Mouse (Mus musculus) limb, embryonic 12.5 days (tissue): Measurements from ENCODE around the gene Pogz. TPM values are rescaled to one million over a fixed set of nuclear protein-coding genes. Genes with fewer than 3 reads are reported as not detected.

Experiments
- ATAC-seq: fragments of 200-750 bp; cut with Nextera tagmentation; 2 replicates; pipeline ENCODE4 v1.8.0; 2017; ENCODE audit warnings: low read depth, moderate TSS enrichment; ENCODE audit not compliant: insufficient number of reproducible peaks, insufficient read depth, low FRiP score, low TSS enrichment
- H3K27ac ChIP-seq: fragments of 300-500 bp; sonication (generic); 2 replicates; pipeline ENCODE4 v1.5.1; 2016; ENCODE audit warnings: mild to moderate bottlenecking, moderate library complexity
- H3K27me3 ChIP-seq: fragments of 300-500 bp; sonication (generic); 2 replicates; pipeline ENCODE4 v1.6.1; 2016; ENCODE audit warnings: mild to moderate bottlenecking, moderate library complexity
- H3K36me3 ChIP-seq: fragments of 300-500 bp; sonication (generic); 2 replicates; pipeline ENCODE4 v1.6.1; 2016; ENCODE audit warnings: mild to moderate bottlenecking, moderate library complexity
- H3K4me1 ChIP-seq: fragments of 300-500 bp; sonication (generic); replicated peaks from 2 replicates; pipeline ENCODE4 v1.6.1; 2016
- H3K4me2 ChIP-seq: fragments of 300-500 bp; sonication (generic); 2 replicates; pipeline ENCODE4 v1.6.1; 2016; ENCODE audit warnings: mild to moderate bottlenecking, moderate library complexity
- H3K4me3 ChIP-seq: fragments of 300-500 bp; sonication (generic); replicated peaks from 2 replicates; pipeline ENCODE4 v1.5.1; 2016; ENCODE audit warnings: mild to moderate bottlenecking
- H3K9ac ChIP-seq: fragments of 300-500 bp; sonication (generic); replicated peaks from 2 replicates; pipeline ENCODE4 v1.6.1; 2016; ENCODE audit warnings: mild to moderate bottlenecking, moderate library complexity
- H3K9me3 ChIP-seq: fragments of 300-500 bp; sonication (generic); 2 replicates; pipeline ENCODE4 v1.6.1; 2016; ENCODE audit warnings: mild to moderate bottlenecking, moderate library complexity
- WGBS: fragments of 180-500 bp; shearing (Covaris S2); methylation state at CpG from one replicate; pipeline ENCODE4 v1.1.7; 2016; 5-methylcytosine and 5-hydroxymethylcytosine counted together
- polyA plus RNA-seq: library from polyadenylated mRNA; unstranded; fragments of >200 nt; fragmentation: Nextera tagmentation; extraction: Ambion mirVana; gene quantifications from 2 replicates; pipeline ENCODE4 v1.2.1, GENCODE M21; 2016

Pogz gene
- 21.0 and 23.0 TPM in 2 replicates for polyA plus RNA-seq

GRCm38 (mm10) chr3:94837183-94837890 is at the start of gene Pogz:
Gene Pogz, plus strand, starts transcription at chr3:94837567.
- peak within 1 kb of the TSS; percentile 70 for H3K4me3 ChIP-seq
- H3K4me1 ChIP-seq: peaks cover 12% of the 10 kb centered on the region
- ATAC-seq: peak; percentile 87

GRCm38 (mm10) chr3:94789071-94789470 is 48.3 kb upstream of the Pogz start:
- no peak for ATAC-seq
- no peak overlapping the region for H3K27ac ChIP-seq
- no peak overlapping the region for H3K4me2 ChIP-seq
- no peak overlapping the region for H3K4me3 ChIP-seq
- 90% methylated on average over 1 of the region's 1 CpGs for WGBS
- no peak overlapping the region for H3K9ac ChIP-seq
- H3K9me3 ChIP-seq: 0 out of 2 replicates have a peak, but pooled peaks cover 6% of the 10 kb centered on the region
- peaks cover 8% of the 10 kb centered on the region; the same call in 1 of the 2 replicates for H3K4me1 ChIP-seq
- H3K36me3 ChIP-seq: no peaks in the 10 kb centered on the region
- peaks cover 10% of the 10 kb centered on the region; the same call in 1 of the 2 replicates for H3K27me3 ChIP-seq

More at GRCm38 (mm10) chr3:94837183-94837890, at the start of gene Pogz:
- WGBS: under 1% methylated on average over 48 of the region's 57 CpGs
- Histone ChIP-seq H3K4me2 (peak within 1 kb of the TSS; percentile 78), H3K9me3 (peaks cover 5% of the 10 kb centered on the region; the same call in 1 of the 2 replicates), H3K9ac (peak within 1 kb of the TSS; percentile 87), H3K36me3 (no peaks in the 10 kb centered on the region), H3K27me3 (peaks cover 5% of the 10 kb centered on the region; the same call in 1 of the 2 replicates), H3K27ac (peak within 1 kb of the TSS; percentile 97)

GRCm38 (mm10) chr3:94789516-94789915 is 47.9 kb upstream of the Pogz start:
- H3K4me2 ChIP-seq: no peak overlapping the region
- peaks cover 8% of the 10 kb centered on the region; the same call in 1 of the 2 replicates for H3K4me1 ChIP-seq
- peaks cover 10% of the 10 kb centered on the region; the same call in 1 of the 2 replicates for H3K27me3 ChIP-seq
- H3K27ac ChIP-seq: no peak overlapping the region
- H3K36me3 ChIP-seq: no peaks in the 10 kb centered on the region
- 85% methylated on average over 2 of the region's 2 CpGs for WGBS
- H3K4me3 ChIP-seq: no peak overlapping the region
- 0 out of 2 replicates have a peak, but pooled peaks cover 6% of the 10 kb centered on the region for H3K9me3 ChIP-seq
- no peak for ATAC-seq
- no peak overlapping the region for H3K9ac ChIP-seq

- 0 out of 2 replicates have a peak, but pooled peaks cover 6% of the 10 kb centered on the region for H3K9me3 ChIP-seq
- H3K27me3 ChIP-seq: peaks cover 3% of the 10 kb centered on the region; the same call in 1 of the 2 replicates
- H3K27ac ChIP-seq: no peak overlapping the region
- peaks cover 3% of the 10 kb centered on the region; the same call in 1 of the 2 replicates for H3K4me1 ChIP-seq
- WGBS: 86% methylated on average over 2 of the region's 2 CpGs
- H3K4me3 ChIP-seq: no peak overlapping the region
- no peaks in the 10 kb centered on the region for H3K36me3 ChIP-seq
- no peak overlapping the region for H3K9ac ChIP-seq
- ATAC-seq: no peak
- no peak overlapping the region for H3K4me2 ChIP-seq
Observed at GRCm38 (mm10) chr3:94792258-94792657, 45.1 kb upstream of the Pogz start.

GRCm38 (mm10) chr3:94793672-94794071 is 43.7 kb upstream of the Pogz start:
- Histone ChIP-seq H3K36me3 (no peaks in the 10 kb centered on the region), H3K4me1 (no peaks in the 10 kb centered on the region), H3K4me3 (no peak overlapping the region), H3K9ac (no peak overlapping the region), H3K27ac (no peak overlapping the region), H3K9me3 (0 out of 2 replicates have a peak, but pooled peaks cover 6% of the 10 kb centered on the region), H3K4me2 (no peak overlapping the region), H3K27me3 (no peaks in the 10 kb centered on the region)
- ATAC-seq: no peak
- WGBS: 87% methylated on average over 2 of the region's 2 CpGs

GRCm38 (mm10) chr3:94794359-94794758 is 43.0 kb upstream of the Pogz start:
- no peak for ATAC-seq
- 65% methylated on average over 2 of the region's 2 CpGs for WGBS

GRCm38 (mm10) chr3:94795596-94796140 is 41.7 kb upstream of the Pogz start:
- peaks cover 4% of the 10 kb centered on the region; the same call in 1 of the 2 replicates for H3K4me1 ChIP-seq
- ATAC-seq: no peak
- H3K9me3 ChIP-seq: 0 out of 2 replicates have a peak, but pooled peaks cover 6% of the 10 kb centered on the region
- no peaks in the 10 kb centered on the region for H3K27me3 ChIP-seq
- WGBS: 47% methylated on average over 7 of the region's 7 CpGs
- no peaks in the 10 kb centered on the region for H3K36me3 ChIP-seq
- no peak overlapping the region for H3K4me3 ChIP-seq
- H3K9ac ChIP-seq: no peak overlapping the region
- no peak overlapping the region for H3K4me2 ChIP-seq
- H3K27ac ChIP-seq: no peak overlapping the region

More at GRCm38 (mm10) chr3:94794359-94794758, 43.0 kb upstream of the Pogz start:
- no peak overlapping the region for H3K4me2 ChIP-seq
- H3K9ac ChIP-seq: no peak overlapping the region
- 0 out of 2 replicates have a peak, but pooled peaks cover 6% of the 10 kb centered on the region for H3K9me3 ChIP-seq
- H3K36me3 ChIP-seq: no peaks in the 10 kb centered on the region
- H3K4me1 ChIP-seq: no peaks in the 10 kb centered on the region
- H3K27me3 ChIP-seq: no peaks in the 10 kb centered on the region
- H3K4me3 ChIP-seq: no peak overlapping the region
- no peak overlapping the region for H3K27ac ChIP-seq

- no peaks in the 10 kb centered on the region for H3K27me3 ChIP-seq
- peaks cover 5% of the 10 kb centered on the region; the same call in 1 of the 2 replicates for H3K4me1 ChIP-seq
- no peak overlapping the region for H3K27ac ChIP-seq
- no peaks in the 10 kb centered on the region for H3K36me3 ChIP-seq
- H3K9me3 ChIP-seq: 0 out of 2 replicates have a peak, but pooled peaks cover 2% of the 10 kb centered on the region
- H3K4me3 ChIP-seq: no peak overlapping the region
- no peak for ATAC-seq
- H3K9ac ChIP-seq: no peak overlapping the region
- no peak overlapping the region for H3K4me2 ChIP-seq
Observed at GRCm38 (mm10) chr3:94796181-94796580, 41.2 kb upstream of the Pogz start.

- no peak overlapping the region for H3K4me3 ChIP-seq
- peak overlapping the region; percentile 17 for H3K4me2 ChIP-seq
- WGBS: 14% methylated on average over 10 of the region's 10 CpGs
- peaks cover 4% of the 10 kb centered on the region; the same call in 1 of the 2 replicates for H3K27me3 ChIP-seq
- H3K27ac ChIP-seq: peak overlapping the region; percentile 74
- H3K36me3 ChIP-seq: no peaks in the 10 kb centered on the region
- no peak overlapping the region for H3K9ac ChIP-seq
- peaks cover 15% of the 10 kb centered on the region for H3K4me1 ChIP-seq
- no peaks in the 10 kb centered on the region for H3K9me3 ChIP-seq
- no peak; the same call in 1 of the 2 replicates for ATAC-seq
Observed at GRCm38 (mm10) chr3:94804146-94804545, 33.2 kb upstream of the Pogz start.

- H3K4me1 ChIP-seq: peaks cover 15% of the 10 kb centered on the region
- no peak overlapping the region for H3K9ac ChIP-seq
- H3K4me2 ChIP-seq: 0 out of 2 replicates have a peak overlapping the region, but pooled peaks have one; percentile 17
- H3K27me3 ChIP-seq: peaks cover 4% of the 10 kb centered on the region; the same call in 1 of the 2 replicates
- H3K4me3 ChIP-seq: no peak overlapping the region
- ATAC-seq: no peak
- 74% methylated on average over 4 of the region's 4 CpGs for WGBS
- H3K9me3 ChIP-seq: no peaks in the 10 kb centered on the region
- H3K36me3 ChIP-seq: no peaks in the 10 kb centered on the region
- peak overlapping the region; percentile 74 for H3K27ac ChIP-seq
Observed at GRCm38 (mm10) chr3:94804976-94805375, 32.4 kb upstream of the Pogz start.

- no peak for ATAC-seq
Observed at GRCm38 (mm10) chr3:94808296-94808695, 29.1 kb upstream of the Pogz start.

More at GRCm38 (mm10) chr3:94808296-94808695, 29.1 kb upstream of the Pogz start:
- H3K4me1 ChIP-seq: peaks cover 11% of the 10 kb centered on the region; the same call in 1 of the 2 replicates
- H3K4me3 ChIP-seq: no peak overlapping the region
- H3K27me3 ChIP-seq: peaks cover 4% of the 10 kb centered on the region; the same call in 1 of the 2 replicates
- no peak overlapping the region for H3K4me2 ChIP-seq
- no peaks in the 10 kb centered on the region for H3K9me3 ChIP-seq
- no peaks in the 10 kb centered on the region for H3K36me3 ChIP-seq
- no peak overlapping the region for H3K9ac ChIP-seq
- H3K27ac ChIP-seq: no peak overlapping the region
- 85% methylated on average over 1 of the region's 1 CpGs for WGBS
